Mouse (Mus musculus) cerebellum, adult 2 months (tissue): ENCODE measurements around the gene 1700013G24Rik.

Experiments
- CTCF ChIP-seq: fragments of 200-500 bp; IDR thresholded peaks from 2 replicates; pipeline ENCODE4 v1.5.1; 2011; ENCODE audit warnings: low read depth, mild to moderate bottlenecking, control low read depth, low read length, moderate library complexity, borderline replicate concordance; ENCODE audit not compliant: insufficient read depth
- POLR2A ChIP-seq: fragments of 200-500 bp; IDR thresholded peaks from 2 replicates; pipeline ENCODE4 v1.6.1; 2011; ENCODE audit warnings: low read length, control low read depth, borderline replicate concordance; ENCODE audit not compliant: insufficient read depth

DNA sequence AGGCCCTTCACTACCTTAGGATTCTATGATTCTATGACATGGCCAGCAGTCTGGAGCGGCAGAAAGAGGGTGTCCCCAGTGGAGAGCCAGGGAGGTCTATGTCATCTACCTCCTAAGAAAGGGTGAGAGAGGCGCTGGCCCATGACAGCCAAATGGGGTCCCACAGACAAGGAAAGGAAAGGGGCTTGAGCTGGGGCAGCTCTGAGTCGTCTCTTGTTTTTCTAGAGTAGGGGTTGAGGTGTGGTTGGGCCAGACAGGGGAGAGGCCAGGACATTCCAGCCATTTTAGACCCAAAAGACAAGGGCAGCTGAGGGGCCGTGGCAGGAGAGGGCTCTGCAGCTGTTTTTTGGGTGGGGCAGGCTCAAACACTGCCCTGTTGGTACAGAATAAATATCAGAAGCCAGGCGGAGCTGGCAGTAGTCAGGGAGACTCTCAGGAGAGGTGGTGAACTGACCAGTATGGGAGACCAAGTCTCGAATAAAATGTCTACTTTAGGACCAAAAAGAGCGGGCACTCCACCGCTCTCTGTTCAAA, at the start of gene 1700013G24Rik:
- TF ChIP-seq CTCF (no peak), POLR2A (no peak)
